Mouse (Mus musculus): ENCODE data around the gene Uba1.

- TF ChIP-seq CTCF (IDR thresholded peaks at IDR 0.05; ENCODE audit: low read depth) (no peak), EP300 (IDR thresholded peaks at IDR 0.05; ENCODE audit: low read depth) (0 out of 2 replicates have a peak, but pooled peaks have one; percentile 14)
These were observed at the start of gene Uba1 for GRCm38 (mm10) chrX:20658026-20658652.

Data from liver, postnatal 0 days (tissue).